Mouse (Mus musculus): ENCODE measurements around the gene Cstf1.
A peak's percentile ranks its signal among the peaks of the same experiment; 100 is the strongest.

Gene Cstf1

GRCm38 (mm10) chr2:172376999-172377515, 6.6 kb downstream of the Cstf1 start:
- DNase-seq (ENCODE audit: low read depth, low spot score), result no peak

DNA sequence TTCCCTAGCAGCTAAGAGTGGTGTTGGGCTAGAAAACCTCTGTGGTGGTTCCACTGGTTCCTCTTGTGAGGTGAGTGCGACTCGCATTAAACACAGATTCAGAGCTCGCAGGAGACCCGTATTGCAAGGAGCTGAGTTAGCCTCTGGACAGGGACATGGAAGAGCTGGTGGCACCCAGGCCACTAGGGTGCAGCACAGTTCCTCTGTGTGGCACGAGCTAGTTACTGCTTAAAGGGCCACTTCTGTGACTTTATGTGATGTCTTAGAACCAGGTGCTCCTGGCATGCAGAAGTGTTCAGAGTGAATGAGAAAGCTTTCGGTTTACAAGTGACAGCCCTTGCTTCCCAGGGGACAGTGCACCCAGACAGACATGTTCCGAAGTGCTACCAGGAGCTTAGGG, 7.9 kb downstream of the Cstf1 start:
- peak; percentile 70 for DNase-seq (ENCODE audit: low read depth, low spot score)

- DNase-seq (ENCODE audit: low read depth, low spot score), result no peak
Measured at GRCm38 (mm10) chr2:172380513-172380912, 10.0 kb downstream of the Cstf1 start.

GRCm38 (mm10) chr2:172381341-172381740, 10.9 kb downstream of the Cstf1 start:
- no peak for DNase-seq (ENCODE audit: low read depth, low spot score)

DNA sequence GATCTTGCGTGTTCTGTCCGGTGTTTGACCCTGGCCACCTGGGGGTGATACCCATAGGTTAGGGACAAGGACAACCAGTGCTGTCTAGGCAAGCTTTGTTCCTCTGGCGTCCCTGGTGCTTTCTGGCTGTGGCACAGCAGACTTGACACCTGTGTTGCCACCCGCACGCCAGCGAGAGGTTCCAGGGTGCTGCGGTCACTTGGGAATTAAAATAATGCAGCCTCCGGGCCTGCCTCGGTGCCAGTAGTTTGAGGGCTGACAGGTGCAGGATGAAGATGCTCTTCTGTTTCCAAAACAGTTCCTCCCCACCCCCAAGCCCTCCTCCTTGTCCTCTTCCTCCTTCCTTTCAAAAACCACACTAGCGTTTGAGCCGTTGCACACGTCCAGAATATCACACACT, 11.4 kb downstream of the Cstf1 start:
- no peak for DNase-seq (ENCODE audit: low read depth, low spot score)

DNA sequence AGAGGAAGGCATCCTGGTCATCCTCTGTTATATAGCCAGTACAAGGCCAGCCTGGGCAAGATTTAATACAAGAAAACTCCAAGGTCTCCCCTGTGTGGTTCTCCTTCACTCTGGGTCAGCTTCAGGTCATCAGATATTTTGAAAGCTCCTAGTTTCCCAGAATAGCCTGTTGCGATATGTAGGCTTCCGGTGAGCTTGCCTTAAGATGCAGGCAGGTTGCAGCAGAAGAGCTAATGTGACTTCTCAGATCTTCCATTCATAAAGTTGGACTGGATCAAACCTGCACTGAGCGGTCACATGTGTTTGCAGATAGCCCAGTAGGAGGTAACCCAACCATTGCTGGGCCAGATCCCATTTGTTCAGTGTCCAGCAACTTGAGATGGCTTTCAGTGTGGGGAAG, 14.2 kb downstream of the Cstf1 start:
- no peak for DNase-seq (ENCODE audit: low read depth, low spot score)

DNA sequence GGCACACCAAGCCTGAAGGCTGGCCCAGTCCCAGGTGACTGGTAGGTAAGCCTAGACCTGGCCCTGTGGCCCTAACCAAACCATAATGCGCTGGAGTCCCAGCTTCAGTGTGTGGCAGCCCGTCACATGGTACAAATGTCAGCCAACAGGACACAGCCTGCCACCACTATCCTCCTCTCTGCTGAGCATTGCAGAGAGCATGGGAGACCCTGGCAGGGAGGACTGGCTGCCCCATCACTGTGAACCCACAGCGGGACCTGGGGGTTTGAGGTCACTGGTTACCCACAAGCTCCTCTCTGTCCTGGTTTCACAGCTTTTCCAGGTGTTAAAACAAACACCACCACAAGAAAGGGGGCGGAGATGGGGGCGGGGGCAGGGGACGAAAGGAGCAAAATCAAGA, 19.9 kb downstream of the Cstf1 start:
- no peak for DNase-seq (ENCODE audit: low read depth, low spot score)

GRCm38 (mm10) chr2:172392041-172392521, 21.6 kb downstream of the Cstf1 start:
- DNase-seq (ENCODE audit: low read depth, low spot score), result peak; percentile 91

DNA sequence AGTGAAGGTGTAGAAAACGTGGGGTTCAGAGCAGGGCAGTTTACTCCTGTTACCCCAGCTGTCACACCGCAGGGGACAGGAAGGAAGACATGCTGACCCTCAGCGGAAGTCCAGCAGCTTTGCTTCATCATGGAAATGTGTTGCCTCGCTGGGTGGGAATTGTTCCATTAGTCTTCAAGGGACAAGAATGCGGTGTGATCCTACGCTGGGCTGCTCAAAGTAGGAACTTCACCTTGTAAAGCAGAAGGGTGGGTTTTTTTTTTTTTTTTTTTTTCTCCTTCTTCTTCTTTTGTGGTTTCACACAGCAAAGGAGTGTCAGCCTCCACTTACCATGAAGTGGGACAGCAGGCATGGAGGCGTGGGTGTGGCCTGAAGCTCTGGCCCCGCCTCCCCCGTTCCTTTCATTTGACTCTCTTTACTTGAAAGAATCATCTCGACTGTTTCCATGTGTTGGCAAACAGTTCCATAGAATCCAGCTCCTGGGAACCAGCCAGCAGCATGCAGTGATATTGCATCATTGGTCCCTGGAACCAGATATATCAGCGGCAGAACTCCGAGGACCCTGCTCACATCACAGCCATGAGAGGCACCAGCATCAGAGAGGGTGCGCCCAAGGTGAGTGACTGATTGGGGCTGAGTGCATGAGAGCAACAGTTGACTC, 23.0 kb downstream of the Cstf1 start, which contains the start of gene Cass4:
Gene Cass4, plus strand, starts transcription at position 404 of the 661 bp plus-strand sequence.
- peak; percentile 9 for DNase-seq (ENCODE audit: low read depth, low spot score)

- DNase-seq (ENCODE audit: low read depth, low spot score), result no peak
Measured at GRCm38 (mm10) chr2:172394052-172394392, 23.5 kb downstream of the Cstf1 start.

GRCm38 (mm10) chr2:172394671-172395070, 24.2 kb downstream of the Cstf1 start:
- DNase-seq (ENCODE audit: low read depth, low spot score), result no peak

- no peak for DNase-seq (ENCODE audit: low read depth, low spot score)
Measured at GRCm38 (mm10) chr2:172395961-172396360, 25.5 kb downstream of the Cstf1 start.

DNA sequence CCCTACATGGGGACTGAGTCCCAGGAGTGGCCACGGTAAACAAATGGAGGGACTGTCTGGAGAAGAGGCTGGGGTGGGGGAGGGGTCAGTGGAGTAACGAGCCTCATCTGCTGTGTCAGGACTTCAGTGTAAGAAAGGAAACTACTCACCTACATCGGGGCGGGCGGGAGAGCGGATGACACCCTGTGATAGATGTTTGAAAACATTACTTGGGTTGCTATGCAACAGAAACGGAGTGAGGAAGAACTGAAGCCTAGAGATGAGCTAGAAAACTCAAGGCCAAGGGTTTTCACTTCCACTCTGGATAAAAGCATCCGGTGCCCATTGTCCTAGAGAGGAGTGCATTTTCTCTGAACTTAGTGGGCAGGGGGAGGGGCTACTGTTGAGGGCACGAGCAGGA, 29.4 kb downstream of the Cstf1 start:
- DNase-seq (ENCODE audit: low read depth, low spot score), result no peak

DNA sequence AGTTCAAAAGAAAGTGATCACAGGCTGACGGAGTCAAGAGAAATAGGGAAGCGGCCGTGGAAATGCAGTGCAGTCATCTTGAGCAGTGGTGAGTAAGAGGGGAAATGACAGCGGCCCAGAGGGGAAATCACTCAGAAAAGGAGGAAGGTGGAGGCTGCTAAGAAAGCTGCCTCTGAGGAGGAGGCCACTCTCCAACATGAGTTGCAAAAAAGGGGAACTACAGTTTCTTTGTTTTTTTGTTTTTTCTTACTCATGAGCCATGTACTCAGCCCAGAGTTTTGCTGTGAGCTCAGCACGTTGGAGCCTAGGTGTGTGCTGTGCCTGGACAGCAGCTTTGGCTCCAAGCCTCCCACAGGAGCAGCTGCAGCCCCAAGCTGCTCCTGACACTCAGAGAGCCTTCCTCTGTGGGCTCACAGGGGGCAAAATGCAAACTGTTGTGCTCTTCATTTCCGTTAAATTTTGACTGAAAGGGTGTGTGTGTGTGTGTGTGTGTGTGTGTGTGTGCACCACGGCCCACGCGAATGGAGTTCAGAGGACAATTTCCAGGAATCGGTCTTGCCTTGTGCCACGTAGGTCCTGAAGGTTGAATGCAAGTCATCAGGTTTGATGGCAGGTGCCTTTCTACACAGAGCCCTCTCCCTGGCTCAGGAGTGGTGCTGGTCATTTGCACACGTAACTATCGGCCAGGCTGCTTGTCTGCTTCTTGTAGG, 30.8 kb downstream of the Cstf1 start:
- peak; percentile 63 for DNase-seq (ENCODE audit: low read depth, low spot score)

DNA sequence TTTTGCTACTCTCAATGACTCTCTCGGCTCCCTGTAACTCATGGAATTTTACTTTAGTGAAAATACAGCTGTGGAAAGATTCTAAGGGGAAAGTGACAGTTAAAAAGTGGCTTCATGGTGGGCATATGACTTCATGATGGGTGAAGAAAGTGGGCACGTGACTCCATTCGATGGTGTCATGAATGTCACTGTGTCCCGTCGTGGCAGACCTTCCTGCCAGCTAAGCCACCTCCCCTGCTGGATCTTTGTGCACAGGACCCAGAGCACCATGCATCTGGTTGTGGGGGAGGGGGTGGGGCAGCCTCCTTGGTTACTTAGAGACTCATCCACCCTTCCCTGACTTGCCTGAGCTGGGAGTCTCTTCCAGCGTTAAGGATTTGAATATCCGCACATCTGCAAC, 33.8 kb downstream of the Cstf1 start:
- DNase-seq (ENCODE audit: low read depth, low spot score), result no peak

DNA sequence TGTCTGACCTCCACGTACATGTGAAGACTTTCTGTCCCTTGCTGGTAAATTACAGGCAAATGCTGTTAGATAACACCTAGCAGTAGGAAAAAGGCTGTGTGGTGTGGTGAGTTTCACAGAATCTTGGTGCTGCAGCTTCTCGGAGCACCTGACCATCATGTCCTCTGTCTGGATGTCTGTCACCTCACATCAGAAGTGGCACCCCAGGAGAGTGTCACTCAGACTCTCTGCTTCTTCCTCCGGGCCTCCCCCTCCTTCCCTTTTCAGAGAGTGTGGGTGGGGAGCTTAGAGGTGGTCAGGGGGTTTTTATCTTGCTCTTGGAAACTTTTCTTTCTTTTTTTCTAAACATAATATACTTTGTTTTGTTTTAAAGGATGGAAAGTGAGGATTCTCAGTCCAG, 34.5 kb downstream of the Cstf1 start:
- no peak for DNase-seq (ENCODE audit: low read depth, low spot score)

GRCm38 (mm10) chr2:172406173-172406572, 35.7 kb downstream of the Cstf1 start:
- peak; percentile 5 for DNase-seq (ENCODE audit: low read depth, low spot score)

- no peak for DNase-seq (ENCODE audit: low read depth, low spot score)
Measured at GRCm38 (mm10) chr2:172407499-172407898, 37.0 kb downstream of the Cstf1 start.

- DNase-seq (ENCODE audit: low read depth, low spot score), result no peak
Measured at GRCm38 (mm10) chr2:172410686-172411085, 40.2 kb downstream of the Cstf1 start.

DNA sequence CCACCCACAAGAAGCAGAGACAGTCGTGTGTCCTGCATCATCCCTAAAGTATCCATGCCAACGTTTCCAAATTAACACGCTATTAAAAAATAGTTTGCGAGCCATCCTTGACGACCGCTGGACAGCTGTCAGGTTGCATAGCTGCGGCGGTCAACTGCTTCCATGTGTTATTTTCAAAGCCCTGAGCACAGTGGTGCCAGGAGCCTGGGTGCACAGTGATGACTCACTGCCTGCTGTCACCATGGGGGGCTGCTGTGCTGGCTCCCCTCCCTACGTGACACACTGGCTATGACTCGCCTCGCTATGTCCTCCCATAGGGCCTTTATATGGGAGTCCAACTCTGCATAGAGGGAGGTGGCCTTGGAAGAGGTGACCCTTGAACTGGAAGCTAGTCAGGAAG, 40.6 kb downstream of the Cstf1 start:
- peak; percentile 62 for DNase-seq (ENCODE audit: low read depth, low spot score)

DNA sequence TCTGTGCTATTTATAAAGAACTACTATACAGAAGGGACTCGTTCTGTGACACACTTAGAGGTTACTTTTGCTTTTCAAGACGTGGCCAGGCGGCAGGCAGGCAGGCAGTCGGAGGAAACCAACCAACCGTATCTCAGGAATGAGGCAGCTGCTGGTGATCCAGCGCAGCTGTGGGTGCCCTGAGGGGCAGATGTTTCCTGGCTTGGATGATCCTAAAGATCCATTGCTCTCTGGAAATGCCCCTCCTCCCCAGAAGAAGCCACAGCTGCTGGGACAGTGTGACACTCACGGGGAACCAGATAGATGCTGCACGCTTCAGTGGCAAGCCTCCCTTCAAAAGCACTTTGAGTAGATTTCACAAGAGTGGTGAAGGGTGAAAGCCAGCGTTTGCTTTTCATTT, 42.0 kb downstream of the Cstf1 start:
- DNase-seq (ENCODE audit: low read depth, low spot score), result peak; percentile 16

- DNase-seq (ENCODE audit: low read depth, low spot score), result no peak
Measured at GRCm38 (mm10) chr2:172413273-172413672, 42.8 kb downstream of the Cstf1 start.

DNA sequence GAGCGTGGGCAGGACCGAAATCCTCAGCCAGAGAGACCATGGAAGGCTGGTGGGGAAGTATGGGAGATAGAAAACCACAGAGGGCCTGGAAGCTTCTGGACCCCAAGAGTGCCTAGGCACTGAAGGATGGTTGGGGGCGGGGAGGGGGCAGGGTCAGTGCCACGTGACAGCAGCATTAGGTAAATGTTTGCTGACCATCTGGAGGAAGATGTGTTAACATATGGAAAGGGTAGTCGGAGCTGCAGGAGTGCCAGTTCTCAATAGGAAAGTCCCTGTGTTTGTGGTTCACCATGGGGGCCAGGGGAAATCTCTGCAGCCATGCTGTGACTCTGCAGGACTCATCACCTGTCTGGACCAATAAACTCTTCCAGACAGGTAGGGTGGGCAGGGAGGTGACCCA, 43.4 kb downstream of the Cstf1 start:
- DNase-seq (ENCODE audit: low read depth, low spot score), result no peak
